Mouse (Mus musculus) liver, postnatal 0 days (tissue): ENCODE measurements around the gene Gosr2. TPM values are rescaled to one million over a fixed set of nuclear protein-coding genes. Genes with fewer than 3 reads are reported as not detected.

Source experiments
- ATAC-seq: fragments of 200-750 bp; cut with Nextera tagmentation; 2 replicates; pipeline ENCODE4 v1.8.0; 2017; ENCODE audit warnings: mild to moderate bottlenecking, moderate library complexity
- DNase-seq: peaks from one replicate; pipeline ENCODE4 v3.0.0-alpha.2; 2016
- H3K27ac ChIP-seq: fragments of 300-500 bp; sonication (generic); 2 replicates; pipeline ENCODE4 v1.5.1; 2014; ENCODE audit warnings: antibody characterized with exemption, moderate library complexity, mild to moderate bottlenecking, low read depth
- H3K27me3 ChIP-seq: fragments of 300-500 bp; sonication (generic); 2 replicates; pipeline ENCODE4 v1.6.1; 2014; ENCODE audit warnings: low read length, control low read depth, mixed read lengths; ENCODE audit not compliant: insufficient read depth
- H3K36me3 ChIP-seq: fragments of 300-500 bp; sonication (generic); replicated peaks from 2 replicates; pipeline ENCODE4 v1.6.1; 2014; ENCODE audit warnings: mild to moderate bottlenecking, control low read depth, low read length, moderate library complexity, mixed read lengths; ENCODE audit not compliant: insufficient read depth
- H3K4me1 ChIP-seq: fragments of 300-500 bp; sonication (generic); 2 replicates; pipeline ENCODE4 v1.6.1; 2014; ENCODE audit warnings: antibody characterized with exemption, mild to moderate bottlenecking, control low read depth; ENCODE audit not compliant: insufficient read depth
- H3K4me2 ChIP-seq: fragments of 300-500 bp; sonication (generic); 2 replicates; pipeline ENCODE4 v1.6.1; 2014; ENCODE audit warnings: low read depth, mild to moderate bottlenecking, low read length, moderate library complexity, mixed read lengths
- H3K4me3 ChIP-seq: fragments of 300-500 bp; sonication (generic); 2 replicates; pipeline ENCODE4 v1.5.1; 2014; ENCODE audit warnings: low read depth, low read length
- H3K9ac ChIP-seq: fragments of 300-500 bp; sonication (generic); replicated peaks from 2 replicates; pipeline ENCODE4 v1.6.1; 2014; ENCODE audit warnings: mild to moderate bottlenecking, moderate library complexity
- H3K9me3 ChIP-seq: fragments of 300-500 bp; sonication (generic); 2 replicates; pipeline ENCODE4 v1.6.1; 2016; ENCODE audit warnings: mild to moderate bottlenecking, control low read depth, low read length, mixed read lengths
- CTCF ChIP-seq: sonication (generic); IDR thresholded peaks from 2 replicates; pipeline ENCODE4 v1.5.1; 2016; ENCODE audit warnings: antibody characterized with exemption, low read depth
- EP300 ChIP-seq: IDR thresholded peaks from 2 replicates; pipeline ENCODE4 v1.6.1; 2016; ENCODE audit warnings: antibody characterized with exemption, low read depth, mild to moderate bottlenecking
- WGBS: fragments of 180-500 bp; shearing (Covaris S2); extraction: QIAGEN DNeasy Blood & Tissue Kit; methylation state at CpG from one replicate; pipeline ENCODE4 v1.1.7; 2014; ENCODE audit not compliant: insufficient replicate concordance; 5-methylcytosine and 5-hydroxymethylcytosine counted together
- polyA plus RNA-seq: library from polyadenylated mRNA; unstranded; fragments of >200 nt; fragmentation: Nextera tagmentation; extraction: Ambion mirVana; gene quantifications from 2 replicates; pipeline ENCODE4 v1.2.1, GENCODE M21; 2015

Gene Gosr2
- polyA plus RNA-seq, 1 experiment from 2014 or later: 43.1 TPM

DNA sequence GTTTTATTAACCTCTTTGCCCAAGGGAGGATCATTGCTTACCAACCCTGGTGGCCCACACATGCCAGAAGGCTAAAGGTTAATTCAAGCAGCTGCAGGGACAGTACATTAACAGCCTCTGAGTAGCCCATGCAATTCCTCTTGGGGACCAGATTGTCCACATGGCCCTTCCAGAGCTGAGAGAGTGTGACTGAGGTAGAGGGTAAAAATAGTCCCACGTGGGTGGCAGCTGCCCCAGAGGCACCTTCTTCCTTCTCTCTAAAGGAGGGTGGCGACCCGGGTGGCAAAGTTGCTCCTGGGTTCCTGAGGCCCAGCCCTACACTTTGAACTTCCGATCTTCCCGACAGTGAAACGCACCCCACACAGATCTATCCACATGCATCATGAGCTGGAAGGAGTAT is 51.4 kb downstream of the Gosr2 start:
- no peak for ATAC-seq
- Histone ChIP-seq H3K27ac (no peak overlapping the region), H3K4me1 (no peaks in the 10 kb centered on the region), H3K9ac (no peak overlapping the region), H3K27me3 (peaks cover 44% of the 10 kb centered on the region), H3K4me2 (no peak overlapping the region), H3K36me3 (no peaks in the 10 kb centered on the region), H3K9me3 (no peaks in the 10 kb centered on the region), H3K4me3 (no peak overlapping the region)
- WGBS: 75% methylated on average over 6 of the region's 6 CpGs
- peak; percentile 6 for DNase-seq
- TF ChIP-seq EP300: no peak
- TF ChIP-seq CTCF: no peak

DNA sequence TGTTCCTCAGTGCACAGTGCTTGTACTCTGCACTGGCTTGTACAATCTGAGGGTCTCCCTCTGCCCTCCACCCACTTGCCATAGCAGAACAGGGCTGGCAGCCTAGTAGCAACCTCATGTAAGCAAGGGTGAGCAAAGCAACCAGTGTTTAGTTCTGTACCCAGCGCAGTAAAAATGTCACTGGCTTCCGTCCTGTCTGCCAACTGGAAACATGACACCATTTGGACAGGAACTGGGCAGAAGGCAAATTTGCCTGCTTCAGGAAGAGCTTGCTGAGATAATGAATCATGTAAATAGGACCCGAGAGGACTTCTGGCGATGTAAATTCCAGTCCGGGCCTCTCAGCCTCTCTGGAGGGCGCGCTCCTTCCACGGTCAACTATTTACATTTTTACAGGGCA is 52.0 kb downstream of the Gosr2 start:
- H3K4me2 ChIP-seq: no peak overlapping the region
- WGBS: 46% methylated on average over 8 of the region's 8 CpGs
- H3K27me3 ChIP-seq: peaks cover 38% of the 10 kb centered on the region
- DNase-seq (peak; percentile 4), ATAC-seq (no peak)
- no peaks in the 10 kb centered on the region for H3K36me3 ChIP-seq
- H3K4me3 ChIP-seq: no peak overlapping the region
- H3K9me3 ChIP-seq: no peaks in the 10 kb centered on the region
- no peak overlapping the region for H3K9ac ChIP-seq
- H3K27ac ChIP-seq: no peak overlapping the region
- no peaks in the 10 kb centered on the region for H3K4me1 ChIP-seq
- TF ChIP-seq EP300: no peak
- no peak for TF ChIP-seq CTCF

DNA sequence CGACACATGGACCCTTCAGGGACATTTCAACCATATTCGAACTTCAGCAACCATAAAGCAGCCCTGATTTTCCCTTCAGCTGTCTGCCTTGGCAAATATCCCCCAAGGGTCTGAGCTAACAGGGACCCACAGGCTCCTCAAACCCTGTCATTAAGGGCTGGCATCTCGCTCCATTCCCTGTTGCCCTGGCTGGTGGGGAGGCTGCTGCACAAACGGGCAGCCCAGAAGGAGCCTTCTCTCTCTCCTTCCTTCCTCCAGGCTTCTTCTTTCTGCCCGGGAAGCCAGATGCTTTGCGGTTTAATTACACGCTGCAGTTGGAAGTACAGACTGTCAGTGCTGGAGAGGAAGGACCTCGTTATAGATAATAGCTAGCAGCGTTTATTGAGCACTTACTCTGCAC is 54.5 kb downstream of the Gosr2 start:
- no peak for TF ChIP-seq EP300
- no peak for TF ChIP-seq CTCF
- Histone ChIP-seq H3K9me3 (no peaks in the 10 kb centered on the region), H3K4me1 (no peaks in the 10 kb centered on the region), H3K27me3 (peaks cover 24% of the 10 kb centered on the region), H3K4me3 (no peak overlapping the region), H3K9ac (no peak overlapping the region), H3K36me3 (no peaks in the 10 kb centered on the region), H3K27ac (no peak overlapping the region), H3K4me2 (no peak overlapping the region)
- ATAC-seq (no peak), DNase-seq (no peak)
- WGBS: 65% methylated on average over 9 of the region's 9 CpGs

DNA sequence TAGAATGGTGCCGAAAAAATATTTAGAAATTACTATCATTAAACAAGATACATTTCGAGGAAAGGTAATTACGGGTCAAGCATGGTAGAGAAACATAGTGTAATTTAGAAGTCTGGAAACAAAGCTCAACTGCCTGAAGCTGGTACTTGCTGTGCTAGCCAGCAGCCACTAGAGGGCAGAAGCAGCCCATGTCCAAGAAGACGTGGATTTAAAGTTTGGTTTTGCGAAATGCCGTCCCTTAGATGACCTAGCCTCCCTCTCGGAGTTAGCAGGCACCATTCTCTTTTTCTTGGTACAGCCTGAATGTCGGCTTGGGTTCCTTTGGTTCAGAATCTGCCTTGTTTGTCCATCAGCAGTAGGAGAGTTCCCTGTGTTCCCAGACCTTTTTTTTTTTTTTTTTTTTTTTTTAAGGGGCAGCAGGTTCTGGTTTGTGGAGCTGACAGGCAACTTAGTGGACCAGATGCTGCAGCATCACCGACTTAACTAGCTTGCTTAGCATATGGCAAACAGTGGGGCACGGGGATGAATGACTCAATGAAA is 58.2 kb downstream of the Gosr2 start:
- TF ChIP-seq CTCF (peak; percentile 93), EP300 (no peak)
- H3K4me1 ChIP-seq: no peaks in the 10 kb centered on the region
- 4% methylated on average over 10 of the region's 10 CpGs for WGBS
- no peak overlapping the region for H3K9ac ChIP-seq
- ATAC-seq (no peak), DNase-seq (peak; percentile 57)
- no peak overlapping the region for H3K27ac ChIP-seq
- peaks cover 11% of the 10 kb centered on the region; the same call in 1 of the 2 replicates for H3K27me3 ChIP-seq
- no peak overlapping the region for H3K4me2 ChIP-seq
- no peak overlapping the region for H3K4me3 ChIP-seq
- no peaks in the 10 kb centered on the region for H3K9me3 ChIP-seq
- H3K36me3 ChIP-seq: no peaks in the 10 kb centered on the region

DNA sequence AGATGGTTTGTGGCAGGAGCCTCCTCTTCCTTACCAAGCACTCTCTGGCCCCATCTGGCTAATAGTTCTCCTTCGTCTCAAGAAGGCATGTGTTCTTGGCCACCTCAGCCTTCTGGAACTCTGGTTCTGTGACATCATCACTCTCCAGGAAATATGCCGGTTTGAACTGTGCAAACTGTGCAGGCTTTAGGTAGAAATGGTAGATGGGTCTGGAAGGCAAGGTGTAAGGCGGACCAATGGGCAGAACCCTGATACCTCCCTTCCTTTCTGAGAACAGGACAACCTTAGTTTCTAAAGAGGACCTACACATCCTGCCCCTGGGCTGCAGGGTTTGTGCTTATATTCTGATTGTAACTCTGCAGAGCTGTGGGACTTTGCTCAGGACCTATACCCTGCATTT is 58.9 kb downstream of the Gosr2 start, which contains the start of gene Lyzl6:
Gene Lyzl6 (minus strand): TSS at position 101 of the 400 bp plus-strand sequence.
- no peak for ATAC-seq
- Histone ChIP-seq H3K4me3 (no peak within 1 kb of the TSS), H3K27me3 (peaks cover 11% of the 10 kb centered on the region; the same call in 1 of the 2 replicates), H3K4me1 (no peaks in the 10 kb centered on the region), H3K36me3 (no peaks in the 10 kb centered on the region), H3K4me2 (no peak within 1 kb of the TSS), H3K27ac (no peak within 1 kb of the TSS), H3K9me3 (no peaks in the 10 kb centered on the region), H3K9ac (no peak within 1 kb of the TSS)
- DNase-seq: no peak
- WGBS: 59% methylated on average over 3 of the region's 3 CpGs
- no peak for TF ChIP-seq CTCF
- no peak for TF ChIP-seq EP300

DNA sequence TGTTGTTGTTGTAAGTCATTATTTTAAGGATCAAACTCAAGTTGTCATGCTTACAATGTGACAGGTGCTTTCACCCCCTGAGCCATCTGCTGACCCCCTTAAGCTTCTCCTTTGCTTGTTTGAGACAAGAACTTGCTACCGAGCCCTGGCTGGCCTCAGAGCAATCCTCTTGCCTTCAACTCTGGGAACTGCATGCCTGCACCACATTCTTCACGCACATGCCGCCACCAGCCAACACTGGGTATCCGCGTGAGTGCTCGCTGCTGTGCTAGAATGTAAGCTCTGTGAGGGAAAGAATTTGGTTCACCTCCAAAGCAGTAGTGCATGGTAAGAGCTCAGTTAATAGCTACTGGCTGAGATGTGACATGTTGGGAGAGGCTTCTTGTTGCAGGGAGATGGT is 61.4 kb downstream of the Gosr2 start:
- H3K4me3 ChIP-seq: no peak overlapping the region
- no peaks in the 10 kb centered on the region for H3K9me3 ChIP-seq
- no peak overlapping the region for H3K4me2 ChIP-seq
- no peaks in the 10 kb centered on the region for H3K4me1 ChIP-seq
- H3K27ac ChIP-seq: no peak overlapping the region
- ATAC-seq (no peak), DNase-seq (no peak)
- H3K36me3 ChIP-seq: no peaks in the 10 kb centered on the region
- 81% methylated on average over 6 of the region's 6 CpGs for WGBS
- no peak overlapping the region for H3K9ac ChIP-seq
- TF ChIP-seq EP300: no peak
- no peak for TF ChIP-seq CTCF
- peaks cover 13% of the 10 kb centered on the region; the same call in 1 of the 2 replicates for H3K27me3 ChIP-seq

DNA sequence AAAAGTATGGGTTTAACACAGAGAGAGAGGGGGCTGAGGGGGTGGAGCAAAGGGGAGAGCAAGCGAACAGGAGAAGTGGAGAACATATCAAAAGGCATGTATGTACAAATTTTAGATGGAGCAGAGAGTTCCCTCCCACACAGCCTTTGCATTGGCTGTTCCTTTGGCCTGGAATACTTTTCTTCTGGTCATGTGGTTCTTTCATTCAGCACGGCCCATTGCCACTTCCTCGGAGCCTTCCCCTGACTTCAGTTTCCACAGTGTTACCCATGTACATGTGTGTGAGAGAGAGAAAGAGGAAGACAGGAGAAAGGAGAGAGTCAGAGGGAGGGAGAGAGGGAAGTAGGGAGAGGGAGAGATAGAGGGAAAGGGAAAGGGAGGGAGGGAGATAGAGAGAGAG is 62.2 kb downstream of the Gosr2 start:
- TF ChIP-seq EP300 (no peak), CTCF (no peak)
- Histone ChIP-seq H3K9me3 (no peaks in the 10 kb centered on the region), H3K4me2 (no peak overlapping the region), H3K9ac (no peak overlapping the region), H3K4me1 (no peaks in the 10 kb centered on the region), H3K36me3 (no peaks in the 10 kb centered on the region), H3K27me3 (peaks cover 12% of the 10 kb centered on the region; the same call in 1 of the 2 replicates), H3K4me3 (no peak overlapping the region), H3K27ac (no peak overlapping the region)
- DNase-seq: no peak
- ATAC-seq: no peak
- WGBS: 55% methylated on average over 3 of the region's 3 CpGs
